Mouse (Mus musculus): ENCODE results near the gene Pias4.

DNA sequence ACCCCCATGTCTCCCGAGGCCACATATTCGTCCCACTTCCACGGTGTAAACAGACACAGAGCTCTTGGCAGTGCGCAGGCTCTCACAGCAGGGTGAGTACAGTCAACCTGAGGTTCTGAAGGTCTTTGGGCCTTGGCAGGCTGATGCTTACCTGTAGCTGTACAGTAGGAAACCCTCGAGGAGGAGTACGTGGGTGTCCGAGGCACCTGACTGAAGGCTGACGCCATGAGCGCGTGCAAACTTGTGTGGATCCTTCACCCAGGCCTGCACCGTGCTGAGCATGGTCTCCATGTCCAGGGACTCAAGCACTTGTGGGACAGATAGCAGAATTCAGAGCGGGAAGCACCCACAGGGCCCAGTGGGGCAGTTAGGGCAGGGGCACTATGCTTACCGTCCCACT lies 32.4 kb upstream of the Pias4 start:
- TF ChIP-seq USF1 (IDR thresholded peaks at IDR 0.05; ENCODE audit: low read depth) (no peak), POLR2A (IDR thresholded peaks at IDR 0.05; ENCODE audit: insufficient read length, low read depth) (no peak), POLR2AphosphoS2 (IDR thresholded peaks at IDR 0.05; ENCODE audit: insufficient read length, low read depth) (no peak), MYOD1 (IDR thresholded peaks at IDR 0.05; ENCODE audit: control insufficient read depth in 1 of 3, insufficient read length in 2 of 3, low read depth in 2 of 3) (no peak), E2F4 (IDR thresholded peaks at IDR 0.05; ENCODE audit: insufficient read depth) (no peak), TCF12 (IDR thresholded peaks at IDR 0.05; ENCODE audit: insufficient read depth, poor library complexity, severe bottlenecking) (no peak), TCF3 (IDR thresholded peaks at IDR 0.05; ENCODE audit: insufficient read length, low read depth) (no peak), MYOG (IDR thresholded peaks at IDR 0.05; ENCODE audit: control insufficient read depth in 1 of 3, insufficient read depth in 1 of 3, insufficient read length in 2 of 3, low read depth in 2 of 3) (no peak)

Measured in myocyte (in vitro differentiated cells).